Mouse (Mus musculus) liver, embryonic 14.5 days (tissue): ENCODE measurements around the gene Mrps23.

ENCODE experiments used
- CTCF ChIP-seq: IDR thresholded peaks from 2 replicates; pipeline ENCODE4 v1.5.1; 2016; ENCODE audit warnings: antibody characterized with exemption, low read depth, control low read depth
- EP300 ChIP-seq: IDR thresholded peaks from 2 replicates; pipeline ENCODE4 v1.6.1; 2016; ENCODE audit warnings: antibody characterized with exemption, low read depth

DNA sequence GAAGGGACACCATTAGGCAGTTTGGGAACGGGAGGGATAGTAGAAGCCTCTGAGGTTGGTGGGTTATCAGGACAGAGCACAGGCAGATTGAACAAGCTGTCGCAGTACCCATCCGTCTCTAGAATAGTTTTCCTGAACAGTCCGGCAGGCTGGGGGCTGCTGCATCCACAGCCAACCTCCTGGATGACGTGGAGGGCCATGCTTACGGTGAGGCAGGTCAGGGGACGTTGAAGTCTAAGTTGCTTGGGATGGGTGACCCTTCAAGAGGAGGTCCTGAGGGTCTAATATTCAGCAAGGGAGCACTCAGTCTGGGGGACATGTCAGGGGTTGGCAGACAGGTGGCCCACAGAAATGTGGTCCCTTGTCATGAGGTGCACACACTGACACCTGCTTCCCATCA is 15.6 kb upstream of the Mrps23 start:
- TF ChIP-seq EP300 (no peak), CTCF (no peak)
